Mouse (Mus musculus): ENCODE data around the gene Grin3a. TPM values are rescaled to one million over a fixed set of nuclear protein-coding genes. Genes with fewer than 3 reads are reported as not detected.

Gene Grin3a
- polyA plus RNA-seq, 1 experiment from 2014 or later = 12.2 TPM

DNA sequence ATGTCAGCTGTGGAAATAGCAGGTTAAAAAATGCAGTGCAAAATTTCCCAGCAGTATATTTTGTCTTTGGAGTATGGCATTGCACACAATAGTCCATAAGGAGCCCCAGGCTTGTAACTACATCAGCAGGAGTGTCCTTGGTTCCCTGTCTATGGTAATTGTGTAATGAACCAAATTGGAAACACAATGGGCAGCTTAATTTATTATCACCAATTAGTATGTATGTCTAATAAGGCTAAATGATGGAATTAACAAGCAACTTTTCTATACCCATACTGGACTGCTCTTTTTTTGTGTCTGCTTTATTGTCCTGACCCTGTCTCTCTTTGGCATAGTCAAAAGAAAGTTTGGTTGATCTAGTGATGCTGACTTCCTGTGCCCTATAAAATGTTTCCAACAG is 38.8 kb downstream of the Grin3a start:
- H3K4me1 ChIP-seq (replicated peaks; ENCODE audit: control insufficient read depth, insufficient read depth, low read length) = 0 out of 2 replicates have a peak, but pooled peaks cover 3% of the 10 kb centered on the region
- H3K4me3 ChIP-seq (replicated peaks; ENCODE audit: low read length) = no peak overlapping the region

GRCm38 (mm10) chr4:49799338-49799737 is 46.2 kb downstream of the Grin3a start:
- WGBS = 89% methylated on average over 2 of the region's 2 CpGs
- H3K4me2 ChIP-seq (ENCODE audit: low read length) = no peak overlapping the region
- H3K36me3 ChIP-seq (ENCODE audit: control insufficient read depth, insufficient read depth) = no peaks in the 10 kb centered on the region
- H3K9ac ChIP-seq (replicated peaks; ENCODE audit: low read depth, low read length) = no peak overlapping the region
- H3K4me1 ChIP-seq (replicated peaks; ENCODE audit: control insufficient read depth, insufficient read depth, low read length) = no peaks in the 10 kb centered on the region
- H3K27me3 ChIP-seq (replicated peaks; ENCODE audit: control insufficient read depth, insufficient read depth, low read length) = no peaks in the 10 kb centered on the region
- no peak overlapping the region for H3K27ac ChIP-seq (ENCODE audit: low read length)
- H3K9me3 ChIP-seq (ENCODE audit: control insufficient read depth, low read length) = no peaks in the 10 kb centered on the region
- no peak for ATAC-seq
- no peak overlapping the region for H3K4me3 ChIP-seq (replicated peaks; ENCODE audit: low read length)

More for the DNA sequence above, 38.8 kb downstream of the Grin3a start:
- H3K4me2 ChIP-seq (ENCODE audit: low read length) = no peak overlapping the region
- no peak overlapping the region for H3K9ac ChIP-seq (replicated peaks; ENCODE audit: low read depth, low read length)
- H3K36me3 ChIP-seq (ENCODE audit: control insufficient read depth, insufficient read depth) = no peaks in the 10 kb centered on the region
- H3K27me3 ChIP-seq (replicated peaks; ENCODE audit: control insufficient read depth, insufficient read depth, low read length) = no peaks in the 10 kb centered on the region; the same call in 1 of the 2 replicates
- no peaks in the 10 kb centered on the region for H3K9me3 ChIP-seq (ENCODE audit: control insufficient read depth, low read length)
- no peak overlapping the region for H3K27ac ChIP-seq (ENCODE audit: low read length)
- no peak for ATAC-seq

- H3K4me1 ChIP-seq (replicated peaks; ENCODE audit: control insufficient read depth, insufficient read depth, low read length) = no peaks in the 10 kb centered on the region; the same call in 1 of the 2 replicates
- no peak overlapping the region for H3K27ac ChIP-seq (ENCODE audit: low read length)
- 69% methylated on average over 2 of the region's 2 CpGs for WGBS
- H3K4me3 ChIP-seq (replicated peaks; ENCODE audit: low read length) = no peak overlapping the region
- H3K27me3 ChIP-seq (replicated peaks; ENCODE audit: control insufficient read depth, insufficient read depth, low read length) = no peaks in the 10 kb centered on the region
- no peak overlapping the region for H3K9ac ChIP-seq (replicated peaks; ENCODE audit: low read depth, low read length)
- H3K4me2 ChIP-seq (ENCODE audit: low read length) = no peak overlapping the region
- no peak for ATAC-seq
- H3K9me3 ChIP-seq (ENCODE audit: control insufficient read depth, low read length) = no peaks in the 10 kb centered on the region
- no peaks in the 10 kb centered on the region for H3K36me3 ChIP-seq (ENCODE audit: control insufficient read depth, insufficient read depth)
Observed at GRCm38 (mm10) chr4:49788971-49789370, 56.6 kb downstream of the Grin3a start.

- H3K27ac ChIP-seq (ENCODE audit: low read length) = no peak overlapping the region
- 94% methylated on average over 5 of the region's 5 CpGs for WGBS
- no peak overlapping the region for H3K4me2 ChIP-seq (ENCODE audit: low read length)
- H3K27me3 ChIP-seq (replicated peaks; ENCODE audit: control insufficient read depth, insufficient read depth, low read length) = no peaks in the 10 kb centered on the region
- H3K9ac ChIP-seq (replicated peaks; ENCODE audit: low read depth, low read length) = no peak overlapping the region
- H3K9me3 ChIP-seq (ENCODE audit: control insufficient read depth, low read length) = no peaks in the 10 kb centered on the region
- no peaks in the 10 kb centered on the region for H3K4me1 ChIP-seq (replicated peaks; ENCODE audit: control insufficient read depth, insufficient read depth, low read length)
- H3K36me3 ChIP-seq (ENCODE audit: control insufficient read depth, insufficient read depth) = no peaks in the 10 kb centered on the region
- H3K4me3 ChIP-seq (replicated peaks; ENCODE audit: low read length) = no peak overlapping the region
- ATAC-seq = no peak
Observed at GRCm38 (mm10) chr4:49742847-49743246, 102.7 kb downstream of the Grin3a start.

DNA sequence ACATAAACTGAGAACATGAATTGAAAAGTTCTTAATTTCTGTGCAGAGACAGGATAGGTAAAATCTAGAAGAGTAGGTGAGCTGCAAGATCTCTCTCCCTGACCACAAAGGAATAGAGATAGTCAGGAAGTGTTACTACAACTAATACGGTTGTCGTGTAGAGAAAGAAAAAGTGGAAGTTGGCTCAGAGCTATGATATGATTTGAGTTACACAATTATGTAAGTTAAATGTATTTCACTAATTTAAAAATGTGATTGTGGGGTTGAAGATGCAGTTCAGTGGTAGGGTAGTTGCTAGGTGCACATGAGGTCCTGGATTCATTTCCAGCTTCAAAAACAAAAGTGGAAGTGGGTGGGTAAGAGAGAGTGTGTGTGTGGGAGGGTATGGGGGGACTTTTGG is 103.6 kb downstream of the Grin3a start:
- H3K4me2 ChIP-seq (ENCODE audit: low read length) = no peak overlapping the region
- ATAC-seq = no peak
- H3K27ac ChIP-seq (ENCODE audit: low read length) = no peak overlapping the region
- H3K4me3 ChIP-seq (replicated peaks; ENCODE audit: low read length) = no peak overlapping the region
- WGBS = 94% methylated on average over 2 of the region's 2 CpGs
- no peaks in the 10 kb centered on the region for H3K36me3 ChIP-seq (ENCODE audit: control insufficient read depth, insufficient read depth)
- H3K9ac ChIP-seq (replicated peaks; ENCODE audit: low read depth, low read length) = no peak overlapping the region
- H3K4me1 ChIP-seq (replicated peaks; ENCODE audit: control insufficient read depth, insufficient read depth, low read length) = no peaks in the 10 kb centered on the region
- no peaks in the 10 kb centered on the region for H3K9me3 ChIP-seq (ENCODE audit: control insufficient read depth, low read length)
- H3K27me3 ChIP-seq (replicated peaks; ENCODE audit: control insufficient read depth, insufficient read depth, low read length) = no peaks in the 10 kb centered on the region

GRCm38 (mm10) chr4:49740796-49741766 is 104.5 kb downstream of the Grin3a start:
- ATAC-seq = no peak
- Histone ChIP-seq H3K27ac (ENCODE audit: low read length) (no peak overlapping the region), H3K4me1 (replicated peaks; ENCODE audit: control insufficient read depth, insufficient read depth, low read length) (no peaks in the 10 kb centered on the region), H3K27me3 (replicated peaks; ENCODE audit: control insufficient read depth, insufficient read depth, low read length) (no peaks in the 10 kb centered on the region), H3K4me3 (replicated peaks; ENCODE audit: low read length) (no peak overlapping the region), H3K4me2 (ENCODE audit: low read length) (no peak overlapping the region), H3K9ac (replicated peaks; ENCODE audit: low read depth, low read length) (no peak overlapping the region), H3K36me3 (ENCODE audit: control insufficient read depth, insufficient read depth) (no peaks in the 10 kb centered on the region), H3K9me3 (ENCODE audit: control insufficient read depth, low read length) (no peaks in the 10 kb centered on the region)
- 79% methylated on average over 5 of the region's 5 CpGs for WGBS

DNA sequence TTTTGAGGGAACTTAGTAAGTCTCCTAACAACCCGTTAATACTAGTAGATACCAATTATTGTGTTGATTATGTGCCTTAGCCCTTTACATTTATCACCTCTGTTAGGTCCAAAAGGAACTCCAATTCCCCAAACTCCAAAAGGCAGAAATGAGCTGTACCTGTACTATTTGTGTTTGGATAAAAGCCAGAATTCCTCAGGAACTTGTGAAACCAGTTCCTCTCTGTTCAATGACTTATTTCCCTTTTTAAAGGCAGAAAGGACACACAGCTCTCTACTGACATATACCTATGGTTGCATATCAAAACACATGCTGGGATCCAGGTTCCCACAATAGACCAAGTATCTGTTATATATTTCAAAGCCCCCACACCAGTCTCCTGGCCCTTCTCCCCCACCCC is 106.0 kb downstream of the Grin3a start:
- H3K4me3 ChIP-seq (replicated peaks; ENCODE audit: low read length) = no peak overlapping the region
- H3K36me3 ChIP-seq (ENCODE audit: control insufficient read depth, insufficient read depth) = no peaks in the 10 kb centered on the region
- H3K4me2 ChIP-seq (ENCODE audit: low read length) = no peak overlapping the region
- 38% methylated on average over 1 of the region's 1 CpGs for WGBS
- no peaks in the 10 kb centered on the region for H3K9me3 ChIP-seq (ENCODE audit: control insufficient read depth, low read length)
- H3K4me1 ChIP-seq (replicated peaks; ENCODE audit: control insufficient read depth, insufficient read depth, low read length) = no peaks in the 10 kb centered on the region
- H3K9ac ChIP-seq (replicated peaks; ENCODE audit: low read depth, low read length) = no peak overlapping the region
- no peak for ATAC-seq
- H3K27me3 ChIP-seq (replicated peaks; ENCODE audit: control insufficient read depth, insufficient read depth, low read length) = no peaks in the 10 kb centered on the region
- no peak overlapping the region for H3K27ac ChIP-seq (ENCODE audit: low read length)

GRCm38 (mm10) chr4:49729326-49729725 is 116.2 kb downstream of the Grin3a start:
- Histone ChIP-seq H3K4me3 (replicated peaks; ENCODE audit: low read length) (no peak overlapping the region), H3K27ac (ENCODE audit: low read length) (no peak overlapping the region), H3K36me3 (ENCODE audit: control insufficient read depth, insufficient read depth) (no peaks in the 10 kb centered on the region), H3K9ac (replicated peaks; ENCODE audit: low read depth, low read length) (no peak overlapping the region), H3K9me3 (ENCODE audit: control insufficient read depth, low read length) (no peaks in the 10 kb centered on the region), H3K4me1 (replicated peaks; ENCODE audit: control insufficient read depth, insufficient read depth, low read length) (no peaks in the 10 kb centered on the region), H3K27me3 (replicated peaks; ENCODE audit: control insufficient read depth, insufficient read depth, low read length) (no peaks in the 10 kb centered on the region), H3K4me2 (ENCODE audit: low read length) (no peak overlapping the region)
- ATAC-seq = no peak
- whole genome bisulfite sequencing = 56% methylated on average over 3 of the region's 3 CpGs

- H3K4me3 ChIP-seq (replicated peaks; ENCODE audit: low read length) = no peak overlapping the region
- H3K4me1 ChIP-seq (replicated peaks; ENCODE audit: control insufficient read depth, insufficient read depth, low read length) = no peaks in the 10 kb centered on the region
- no peaks in the 10 kb centered on the region for H3K9me3 ChIP-seq (ENCODE audit: control insufficient read depth, low read length)
- WGBS = 96% methylated on average over 2 of the region's 2 CpGs
- no peak overlapping the region for H3K4me2 ChIP-seq (ENCODE audit: low read length)
- ATAC-seq = no peak
- no peak overlapping the region for H3K9ac ChIP-seq (replicated peaks; ENCODE audit: low read depth, low read length)
- H3K36me3 ChIP-seq (ENCODE audit: control insufficient read depth, insufficient read depth) = no peaks in the 10 kb centered on the region
- H3K27ac ChIP-seq (ENCODE audit: low read length) = no peak overlapping the region
- no peaks in the 10 kb centered on the region for H3K27me3 ChIP-seq (replicated peaks; ENCODE audit: control insufficient read depth, insufficient read depth, low read length)
Observed at GRCm38 (mm10) chr4:49723908-49724307, 121.6 kb downstream of the Grin3a start.
